Mouse (Mus musculus): ENCODE measurements around the gene Swsap1. TPM values are rescaled to one million over a fixed set of nuclear protein-coding genes. Genes with fewer than 3 reads are reported as not detected.

The Swsap1 gene
- polyA plus RNA-seq, 1 experiment from 2014 or later: 9.0 TPM

- H3K9me3 ChIP-seq (ENCODE audit: low read length): no peaks in the 10 kb centered on the region
- H3K4me2 ChIP-seq (replicated peaks; ENCODE audit: low read depth, low read length): no peak overlapping the region
- ATAC-seq (ENCODE audit: low FRiP score, low TSS enrichment): no peak
- no peaks in the 10 kb centered on the region for H3K4me1 ChIP-seq (ENCODE audit: insufficient read depth, low read length)
- WGBS: 87% methylated on average over 5 of the region's 5 CpGs
- no peak overlapping the region for H3K4me3 ChIP-seq (ENCODE audit: low read length)
- peaks cover 20% of the 10 kb centered on the region for H3K36me3 ChIP-seq (ENCODE audit: insufficient read depth, low read length)
- H3K9ac ChIP-seq (replicated peaks; ENCODE audit: low read length): no peak overlapping the region
- no peak overlapping the region for H3K27ac ChIP-seq (ENCODE audit: low read length)
- no peaks in the 10 kb centered on the region for H3K27me3 ChIP-seq (ENCODE audit: insufficient read depth, low read length)
These were observed 21.8 kb downstream of the Swsap1 start for GRCm38 (mm10) chr9:21977331-21977730.

DNA sequence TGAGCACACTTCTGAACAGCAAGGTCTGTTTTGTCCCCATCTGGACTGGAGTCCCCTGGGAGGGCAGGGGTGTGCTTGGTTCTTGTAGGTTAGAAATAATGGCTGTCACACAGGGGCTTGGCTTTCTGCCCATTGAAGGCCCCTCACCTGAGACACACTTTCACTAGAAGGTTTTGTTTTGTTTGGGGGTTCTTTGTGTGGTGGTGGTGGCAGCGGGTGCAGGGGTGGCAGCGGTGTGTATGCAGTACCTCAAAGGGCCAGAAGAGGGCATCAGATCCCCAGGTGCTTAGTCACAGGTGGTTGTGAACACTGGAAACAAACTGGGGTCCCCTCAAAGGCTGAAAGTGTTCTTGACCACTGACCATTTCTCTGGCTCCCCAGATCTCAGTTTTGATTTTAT lies 22.4 kb downstream of the Swsap1 start:
- ATAC-seq (ENCODE audit: low FRiP score, low TSS enrichment): no peak
- Histone ChIP-seq H3K4me1 (ENCODE audit: insufficient read depth, low read length) (no peaks in the 10 kb centered on the region), H3K27ac (ENCODE audit: low read length) (no peak overlapping the region), H3K9me3 (ENCODE audit: low read length) (no peaks in the 10 kb centered on the region), H3K27me3 (ENCODE audit: insufficient read depth, low read length) (no peaks in the 10 kb centered on the region), H3K9ac (replicated peaks; ENCODE audit: low read length) (no peak overlapping the region), H3K36me3 (ENCODE audit: insufficient read depth, low read length) (peaks cover 17% of the 10 kb centered on the region), H3K4me2 (replicated peaks; ENCODE audit: low read depth, low read length) (no peak overlapping the region), H3K4me3 (ENCODE audit: low read length) (no peak overlapping the region)
- 27% methylated on average over 2 of the region's 2 CpGs for WGBS

GRCm38 (mm10) chr9:21978398-21979128 lies 23.0 kb downstream of the Swsap1 start:
- 71% methylated on average over 4 of the region's 4 CpGs for WGBS
- peaks cover 17% of the 10 kb centered on the region for H3K36me3 ChIP-seq (ENCODE audit: insufficient read depth, low read length)
- peak; percentile 81 for ATAC-seq (ENCODE audit: low FRiP score, low TSS enrichment)

DNA sequence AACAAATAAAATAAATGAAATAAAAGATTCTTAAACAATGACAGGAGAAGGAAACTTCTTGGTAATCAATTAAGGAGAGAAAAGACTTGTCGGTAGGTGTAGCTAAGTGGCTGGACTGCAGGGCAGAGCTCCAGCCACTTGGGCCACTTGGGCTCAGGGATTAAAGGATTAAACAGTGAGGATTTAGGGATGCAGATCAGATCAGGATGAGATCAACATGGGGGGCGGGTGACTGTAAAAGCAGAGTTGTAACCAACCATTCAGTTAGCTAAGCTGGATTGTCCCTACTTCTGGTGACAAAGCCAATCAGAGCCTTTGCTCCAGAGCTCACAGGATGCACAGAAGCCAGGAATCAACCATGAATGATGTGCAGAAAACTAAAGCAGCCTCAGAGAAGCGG lies 28.4 kb downstream of the Swsap1 start:
- Histone ChIP-seq H3K4me3 (ENCODE audit: low read length) (no peak overlapping the region), H3K4me1 (ENCODE audit: insufficient read depth, low read length) (peaks cover 11% of the 10 kb centered on the region), H3K4me2 (replicated peaks; ENCODE audit: low read depth, low read length) (no peak overlapping the region), H3K27me3 (ENCODE audit: insufficient read depth, low read length) (peaks cover 23% of the 10 kb centered on the region), H3K9ac (replicated peaks; ENCODE audit: low read length) (no peak overlapping the region), H3K27ac (ENCODE audit: low read length) (no peak overlapping the region), H3K36me3 (ENCODE audit: insufficient read depth, low read length) (peaks cover 11% of the 10 kb centered on the region), H3K9me3 (ENCODE audit: low read length) (no peaks in the 10 kb centered on the region)
- 37% methylated on average over 3 of the region's 3 CpGs for whole genome bisulfite sequencing
- ATAC-seq (ENCODE audit: low FRiP score, low TSS enrichment): no peak

More at GRCm38 (mm10) chr9:21978398-21979128, 23.0 kb downstream of the Swsap1 start:
- H3K4me2 ChIP-seq (replicated peaks; ENCODE audit: low read depth, low read length): no peak overlapping the region
- no peak overlapping the region for H3K9ac ChIP-seq (replicated peaks; ENCODE audit: low read length)
- no peak overlapping the region for H3K27ac ChIP-seq (ENCODE audit: low read length)
- H3K9me3 ChIP-seq (ENCODE audit: low read length): no peaks in the 10 kb centered on the region
- no peak overlapping the region for H3K4me3 ChIP-seq (ENCODE audit: low read length)
- H3K4me1 ChIP-seq (ENCODE audit: insufficient read depth, low read length): no peaks in the 10 kb centered on the region
- H3K27me3 ChIP-seq (ENCODE audit: insufficient read depth, low read length): no peaks in the 10 kb centered on the region

GRCm38 (mm10) chr9:21987592-21988342 lies 32.2 kb downstream of the Swsap1 start:
- ATAC-seq (ENCODE audit: low FRiP score, low TSS enrichment): no peak
- 8% methylated on average over 36 of the region's 36 CpGs for WGBS
- H3K4me3 ChIP-seq (ENCODE audit: low read length): peak overlapping the region; percentile 54
- H3K27ac ChIP-seq (ENCODE audit: low read length): no peak overlapping the region
- H3K4me2 ChIP-seq (replicated peaks; ENCODE audit: low read depth, low read length): peak overlapping the region; percentile 86
- no peaks in the 10 kb centered on the region for H3K9me3 ChIP-seq (ENCODE audit: low read length)
- peak overlapping the region; percentile 40; the same call in 1 of the 2 replicates for H3K9ac ChIP-seq (replicated peaks; ENCODE audit: low read length)
- peaks cover 53% of the 10 kb centered on the region for H3K27me3 ChIP-seq (ENCODE audit: insufficient read depth, low read length)
- peaks cover 24% of the 10 kb centered on the region for H3K4me1 ChIP-seq (ENCODE audit: insufficient read depth, low read length)
- H3K36me3 ChIP-seq (ENCODE audit: insufficient read depth, low read length): no peaks in the 10 kb centered on the region

- peak; percentile 83 for ATAC-seq (ENCODE audit: low FRiP score, low TSS enrichment)
- Histone ChIP-seq H3K36me3 (ENCODE audit: insufficient read depth, low read length) (no peaks in the 10 kb centered on the region), H3K27me3 (ENCODE audit: insufficient read depth, low read length) (peaks cover 53% of the 10 kb centered on the region), H3K4me1 (ENCODE audit: insufficient read depth, low read length) (peaks cover 24% of the 10 kb centered on the region), H3K4me2 (replicated peaks; ENCODE audit: low read depth, low read length) (peak overlapping the region; percentile 86), H3K4me3 (ENCODE audit: low read length) (peak overlapping the region; percentile 54), H3K9ac (replicated peaks; ENCODE audit: low read length) (peak overlapping the region; percentile 74), H3K9me3 (ENCODE audit: low read length) (no peaks in the 10 kb centered on the region), H3K27ac (ENCODE audit: low read length) (peak overlapping the region; percentile 73)
- 2% methylated on average over 32 of the region's 32 CpGs for WGBS
These were observed 33.0 kb downstream of the Swsap1 start for GRCm38 (mm10) chr9:21988421-21989101.

- WGBS: under 1% methylated on average over 41 of the region's 42 CpGs
- Histone ChIP-seq H3K36me3 (ENCODE audit: insufficient read depth, low read length) (no peaks in the 10 kb centered on the region), H3K4me1 (ENCODE audit: insufficient read depth, low read length) (peaks cover 24% of the 10 kb centered on the region), H3K9me3 (ENCODE audit: low read length) (no peaks in the 10 kb centered on the region), H3K27ac (ENCODE audit: low read length) (peak within 1 kb of the TSS; percentile 73), H3K27me3 (ENCODE audit: insufficient read depth, low read length) (peaks cover 53% of the 10 kb centered on the region), H3K4me2 (replicated peaks; ENCODE audit: low read depth, low read length) (peak within 1 kb of the TSS; percentile 86), H3K9ac (replicated peaks; ENCODE audit: low read length) (peak within 1 kb of the TSS; percentile 74), H3K4me3 (ENCODE audit: low read length) (peak within 1 kb of the TSS; percentile 54)
- ATAC-seq (ENCODE audit: low FRiP score, low TSS enrichment): peak; percentile 76
These were observed 33.9 kb downstream of the Swsap1 start, which contains the start of gene Rgl3 for GRCm38 (mm10) chr9:21989230-21990110. TSS of gene Rgl3 (minus strand) at chr9:21989446.

DNA sequence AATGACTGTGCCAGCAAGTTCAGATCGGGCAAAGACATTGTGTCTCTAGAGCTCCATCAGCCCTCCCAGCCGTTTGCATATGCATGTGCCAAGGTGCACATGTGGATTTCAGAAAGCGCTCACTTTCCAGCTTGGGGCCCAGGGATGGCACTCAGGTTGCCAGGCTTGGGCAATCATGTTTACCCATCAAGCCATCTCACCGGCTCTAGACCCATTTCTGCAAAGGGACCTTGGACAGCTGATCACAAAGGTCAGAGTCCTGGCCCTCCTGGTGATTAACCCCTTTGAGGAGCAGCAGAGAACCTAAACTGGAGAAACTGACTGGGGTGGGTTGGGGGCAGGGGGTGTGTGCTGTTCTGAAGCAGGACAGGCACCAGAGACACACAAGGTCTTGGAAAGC lies 36.7 kb downstream of the Swsap1 start:
- no peaks in the 10 kb centered on the region for H3K9me3 ChIP-seq (ENCODE audit: low read length)
- no peaks in the 10 kb centered on the region for H3K36me3 ChIP-seq (ENCODE audit: insufficient read depth, low read length)
- H3K27me3 ChIP-seq (ENCODE audit: insufficient read depth, low read length): peaks cover 47% of the 10 kb centered on the region
- ATAC-seq (ENCODE audit: low FRiP score, low TSS enrichment): no peak
- H3K4me2 ChIP-seq (replicated peaks; ENCODE audit: low read depth, low read length): no peak overlapping the region
- 75% methylated on average over 4 of the region's 4 CpGs for WGBS
- H3K4me3 ChIP-seq (ENCODE audit: low read length): no peak overlapping the region
- H3K4me1 ChIP-seq (ENCODE audit: insufficient read depth, low read length): peaks cover 24% of the 10 kb centered on the region
- no peak overlapping the region for H3K9ac ChIP-seq (replicated peaks; ENCODE audit: low read length)
- no peak overlapping the region for H3K27ac ChIP-seq (ENCODE audit: low read length)
